Mouse (Mus musculus) left cerebral cortex, adult 2 months (tissue): ENCODE measurements around the gene Uck1. TPM values are rescaled to one million over a fixed set of nuclear protein-coding genes. Genes with fewer than 3 reads are reported as not detected.

Source experiments
- DNase-seq, 2 experiments: peaks; one replicate each; pipeline ENCODE4 v3.0.0; 2021 to 2022; ENCODE audit warnings: low spot score in 2 of 2, mixed read lengths in 1 of 2; ENCODE audit errors: extremely low spot score in 1 of 2
- H3K27ac ChIP-seq: fragments of 200-600 bp; 2 replicates; pipeline ENCODE4 v1.8.1; 2022
- H3K4me3 ChIP-seq: fragments of 200-600 bp; 2 replicates; pipeline ENCODE4 v1.8.1; 2022
- CTCF ChIP-seq: fragments of 200-600 bp; IDR thresholded peaks from 2 replicates; pipeline ENCODE4 v1.8.1; 2022; ENCODE audit warnings: antibody characterized with exemption, mild to moderate bottlenecking, moderate library complexity
- intact Hi-C: fragments of 180-260 bp; cut with DNase I; formaldehyde crosslinking; loops from one replicate; pipeline ENCODE4 v1.15.1; 2025
- total RNA-seq, 2 experiments: library from RNA; stranded (reverse); gene quantifications; 2 replicates each; pipeline ENCODE4 v1.2.3; 2021

Gene Uck1
- total RNA-seq, 2 experiments from 2014 or later, result 45.9 to 47.1 TPM

- Histone ChIP-seq H3K4me3 (no peak overlapping the region), H3K27ac (no peak overlapping the region)
- intact Hi-C loops, result no loop called here
- no peak for TF ChIP-seq CTCF
- DNase-seq, result no peak
These were observed 43.5 kb downstream of the Uck1 start for GRCm38 (mm10) chr2:32216506-32216905.

DNA sequence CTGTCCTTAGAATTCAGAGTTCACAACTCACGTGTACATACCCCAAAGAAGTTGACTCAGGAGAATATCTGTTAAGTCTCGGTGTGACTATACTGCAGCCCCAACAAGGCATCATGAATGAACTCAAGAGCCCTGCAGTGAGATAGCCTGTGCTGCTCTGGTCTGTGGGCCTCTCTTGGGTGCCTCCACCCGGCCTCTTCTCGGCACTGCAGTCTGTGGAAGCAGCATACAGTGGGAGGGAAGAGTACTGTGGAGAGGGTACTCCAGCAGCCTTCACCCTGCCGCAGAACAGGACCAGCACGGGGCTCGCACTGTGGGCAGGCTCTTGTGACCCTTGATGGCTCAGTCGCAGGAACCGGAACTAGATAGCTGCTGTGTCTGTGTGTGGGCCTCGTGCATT, 44.4 kb downstream of the Uck1 start:
- no peak for DNase-seq
- no peak for TF ChIP-seq CTCF
- Histone ChIP-seq H3K27ac (no peak overlapping the region), H3K4me3 (no peak overlapping the region)
- intact Hi-C loops, result no loop called here

- Histone ChIP-seq H3K4me3 (no peak overlapping the region), H3K27ac (no peak overlapping the region)
- TF ChIP-seq CTCF, result no peak
- intact Hi-C loops, result no loop called here
- DNase-seq, result no peak
These were observed 47.0 kb downstream of the Uck1 start for GRCm38 (mm10) chr2:32213000-32213399.

DNA sequence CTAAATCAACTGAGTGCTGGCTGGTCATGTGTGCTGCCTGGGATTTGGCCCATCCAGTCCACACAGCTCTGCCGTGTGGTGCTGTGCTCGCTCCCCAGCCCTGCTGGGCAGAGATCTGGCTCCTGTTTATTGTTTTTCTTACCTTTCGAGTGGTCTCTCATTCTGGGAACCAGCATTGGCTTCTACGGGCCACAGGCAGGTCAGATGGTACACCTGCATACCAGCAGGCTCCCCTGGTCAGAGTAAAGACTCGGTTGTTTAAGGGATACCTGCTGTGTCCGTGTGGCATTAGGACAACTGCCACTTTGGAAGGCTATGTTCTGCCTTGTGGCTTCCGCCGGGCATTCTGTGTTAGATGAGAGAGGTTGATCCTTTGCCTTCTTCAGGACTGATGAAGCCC, 48.3 kb downstream of the Uck1 start:
- DNase-seq, result no peak
- no peak for TF ChIP-seq CTCF
- no peak overlapping the region for H3K4me3 ChIP-seq
- intact Hi-C loops, result no loop called here
- no peak overlapping the region for H3K27ac ChIP-seq

GRCm38 (mm10) chr2:32207682-32208081, 52.3 kb downstream of the Uck1 start:
- intact Hi-C loops, result loop anchor here (10.0 kb wide), 1 partner anchor 183 kb away; no protein-coding TSS in a partner anchor

More at GRCm38 (mm10) chr2:32207682-32208081, 52.3 kb downstream of the Uck1 start:
- no peak for TF ChIP-seq CTCF
- DNase-seq, result no peak
- H3K27ac ChIP-seq, result no peak overlapping the region
- H3K4me3 ChIP-seq, result no peak overlapping the region

Other genes starting within 250 kb of the Uck1 start
- gene Fam78a, start 175.3 kb downstream of the Uck1 start, total RNA-seq, result 1 to 10 TPM; 9.0 to 9.7 TPM
- gene Plpp7, start 164.6 kb downstream of the Uck1 start, total RNA-seq, result 10 to 100 TPM; 26.8 to 29.3 TPM
- 100 to 1,000 TPM; 268 to 280 TPM for gene Prrc2b, start 109.1 kb downstream of the Uck1 start, total RNA-seq
- 10 to 100 TPM; 23.7 to 25.3 TPM for gene Pomt1, start 23.6 kb downstream of the Uck1 start, total RNA-seq
- 10 to 100 TPM; 83.2 to 86.4 TPM for gene Golga2, start 27.2 kb upstream of the Uck1 start, total RNA-seq
- 100 to 1,000 TPM; 186 to 193 TPM for gene Swi5, start 27.9 kb upstream of the Uck1 start, total RNA-seq
- gene Ciz1, start 92.2 kb upstream of the Uck1 start, total RNA-seq, result 10 to 100 TPM; 89.7 to 90.1 TPM
- 1,000 to 10,000 TPM; 1,259 to 1,310 TPM for gene Dnm1, start 93.2 kb upstream of the Uck1 start, total RNA-seq
- 100 to 1,000 TPM; 341 to 349 TPM for gene 1110008P14Rik, start 121.8 kb upstream of the Uck1 start, total RNA-seq
- 10 to 100 TPM in 1 of 2 experiments, under 1 TPM in 1; 0.44 to 19.4 TPM for gene Lcn2, start 128.1 kb upstream of the Uck1 start, total RNA-seq
- 10 to 100 TPM; 47.2 to 47.8 TPM for gene Ptges2, start 135.7 kb upstream of the Uck1 start, total RNA-seq
- 1 to 10 TPM; 3.3 to 3.7 TPM for gene Naif1, start 190.3 kb upstream of the Uck1 start, total RNA-seq
- gene Slc25a25, start 191.3 kb upstream of the Uck1 start, total RNA-seq, result 10 to 100 TPM; 65.2 to 79.1 TPM